Mouse (Mus musculus): ENCODE measurements around the gene Mrps6. TPM values are rescaled to one million over a fixed set of nuclear protein-coding genes. Genes with fewer than 3 reads are reported as not detected.

Gene Mrps6
- polyA plus RNA-seq, 1 experiment from 2014 or later: 100.0 TPM

DNA sequence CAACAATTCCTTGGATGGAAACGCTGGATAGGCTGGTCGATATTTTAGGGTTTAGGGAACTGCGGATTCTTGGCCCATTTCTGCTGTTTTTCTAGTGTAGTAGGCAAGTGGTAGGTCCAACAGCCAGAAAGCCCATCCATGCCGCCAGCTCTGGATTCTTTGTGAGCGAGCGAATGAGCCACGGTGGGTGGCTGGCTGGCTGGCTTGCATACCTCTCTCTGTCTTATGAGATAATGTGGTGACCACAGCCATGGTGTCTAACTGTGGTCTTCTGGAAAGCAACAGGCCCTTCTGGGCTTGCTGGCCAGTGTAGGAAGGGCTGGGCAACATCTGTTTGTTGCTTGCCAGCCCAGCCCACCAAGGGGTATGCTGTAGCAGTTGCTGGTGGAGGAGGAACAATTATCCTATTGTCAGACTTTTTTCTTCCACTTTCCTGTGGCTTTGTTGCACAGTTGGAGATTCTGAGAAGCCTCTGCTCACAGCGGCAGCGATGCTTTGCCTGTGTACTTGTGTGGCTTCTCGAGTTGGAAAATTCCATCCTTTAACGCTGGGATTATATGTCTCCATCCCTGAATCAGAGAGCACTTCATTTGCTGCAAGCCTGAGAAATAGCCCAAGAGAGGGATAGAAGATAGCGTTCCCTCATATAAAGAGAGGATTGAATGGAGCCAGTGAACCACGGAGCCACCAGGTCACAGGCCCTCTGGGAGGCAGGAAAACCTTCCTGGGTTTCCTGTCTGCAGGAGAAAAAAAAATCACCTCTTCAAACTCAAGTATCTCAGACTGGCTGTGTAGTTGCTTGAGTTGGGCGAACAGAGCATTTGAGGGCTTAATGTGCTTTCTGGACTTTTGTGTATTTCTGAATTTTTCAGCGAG is 81.6 kb downstream of the Mrps6 start:
- WGBS: 83% methylated on average over 15 of the region's 15 CpGs
- DNase-seq (ENCODE audit: low spot score): no peak
- no peaks in the 10 kb centered on the region for H3K9me3 ChIP-seq (ENCODE audit: control insufficient read depth, low read length)
- H3K4me3 ChIP-seq (ENCODE audit: low read depth, low read length): no peak overlapping the region
- H3K36me3 ChIP-seq (ENCODE audit: control insufficient read depth, insufficient read depth, low read length): no peaks in the 10 kb centered on the region
- ATAC-seq (ENCODE audit: insufficient number of reproducible peaks, low FRiP score, low TSS enrichment, low read depth): no peak
- no peak overlapping the region for H3K27ac ChIP-seq (replicated peaks; ENCODE audit: low read depth, low read length)
- peaks cover 6% of the 10 kb centered on the region; the same call in 1 of the 2 replicates for H3K4me1 ChIP-seq (ENCODE audit: control insufficient read depth, insufficient read depth, low read length)
- no peak overlapping the region; the same call in 1 of the 2 replicates for H3K9ac ChIP-seq (ENCODE audit: low read length)
- no peaks in the 10 kb centered on the region for H3K27me3 ChIP-seq (ENCODE audit: control insufficient read depth, insufficient read depth, low read length)
- no peak overlapping the region for H3K4me2 ChIP-seq (ENCODE audit: low read depth, severe bottlenecking)

DNA sequence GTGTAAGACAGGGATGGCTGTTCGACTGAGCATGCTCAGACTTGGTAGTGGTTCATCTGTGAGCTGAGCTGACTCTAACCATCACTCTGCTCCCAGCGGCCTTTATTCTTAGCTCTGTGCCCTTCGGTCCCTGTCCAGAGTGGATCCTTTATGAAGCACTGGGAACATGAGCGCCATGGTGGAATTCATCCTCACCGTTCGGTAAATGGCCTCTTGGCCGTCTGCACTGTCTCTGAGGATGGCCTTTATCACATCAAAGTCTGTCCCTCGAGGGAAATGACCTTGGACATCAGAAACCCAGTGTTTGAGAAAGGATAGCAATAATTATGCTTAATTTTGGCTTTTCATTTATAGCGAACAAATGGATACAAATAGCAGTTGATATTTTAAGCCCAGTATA is 82.3 kb downstream of the Mrps6 start:
- Histone ChIP-seq H3K27me3 (ENCODE audit: control insufficient read depth, insufficient read depth, low read length) (no peaks in the 10 kb centered on the region), H3K36me3 (ENCODE audit: control insufficient read depth, insufficient read depth, low read length) (no peaks in the 10 kb centered on the region), H3K9me3 (ENCODE audit: control insufficient read depth, low read length) (no peaks in the 10 kb centered on the region), H3K27ac (replicated peaks; ENCODE audit: low read depth, low read length) (no peak overlapping the region), H3K9ac (ENCODE audit: low read length) (no peak overlapping the region), H3K4me1 (ENCODE audit: control insufficient read depth, insufficient read depth, low read length) (peaks cover 6% of the 10 kb centered on the region; the same call in 1 of the 2 replicates), H3K4me2 (ENCODE audit: low read depth, severe bottlenecking) (no peak overlapping the region), H3K4me3 (ENCODE audit: low read depth, low read length) (no peak overlapping the region)
- WGBS: 83% methylated on average over 9 of the region's 9 CpGs
- ATAC-seq (ENCODE audit: insufficient number of reproducible peaks, low FRiP score, low TSS enrichment, low read depth) (no peak), DNase-seq (ENCODE audit: low spot score) (no peak)

DNA sequence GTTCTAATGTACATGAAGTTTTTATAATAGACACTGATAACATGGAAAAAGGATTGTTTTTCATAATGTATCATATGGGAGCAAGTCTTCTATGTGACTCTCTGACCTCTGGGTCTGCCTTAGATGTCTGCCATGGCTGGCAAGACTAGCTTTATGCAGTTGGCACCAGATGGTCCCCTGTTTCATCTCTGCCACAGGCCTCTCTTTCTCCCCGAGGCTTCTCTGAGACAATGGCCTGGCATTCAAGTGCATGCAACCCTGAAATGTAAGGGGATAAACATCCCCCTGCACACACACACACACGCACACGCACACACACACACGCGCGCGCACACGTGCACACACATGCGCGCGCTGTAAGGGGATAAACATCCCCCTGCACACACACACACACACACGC is 83.0 kb downstream of the Mrps6 start:
- Histone ChIP-seq H3K27ac (replicated peaks; ENCODE audit: low read depth, low read length) (no peak overlapping the region), H3K4me1 (ENCODE audit: control insufficient read depth, insufficient read depth, low read length) (peaks cover 6% of the 10 kb centered on the region; the same call in 1 of the 2 replicates), H3K4me3 (ENCODE audit: low read depth, low read length) (no peak overlapping the region), H3K9me3 (ENCODE audit: control insufficient read depth, low read length) (no peaks in the 10 kb centered on the region), H3K4me2 (ENCODE audit: low read depth, severe bottlenecking) (no peak overlapping the region), H3K36me3 (ENCODE audit: control insufficient read depth, insufficient read depth, low read length) (no peaks in the 10 kb centered on the region), H3K27me3 (ENCODE audit: control insufficient read depth, insufficient read depth, low read length) (no peaks in the 10 kb centered on the region), H3K9ac (ENCODE audit: low read length) (no peak overlapping the region)
- ATAC-seq (ENCODE audit: insufficient number of reproducible peaks, low FRiP score, low TSS enrichment, low read depth) (no peak), DNase-seq (ENCODE audit: low spot score) (no peak)
- WGBS: 96% methylated on average over 12 of the region's 12 CpGs

DNA sequence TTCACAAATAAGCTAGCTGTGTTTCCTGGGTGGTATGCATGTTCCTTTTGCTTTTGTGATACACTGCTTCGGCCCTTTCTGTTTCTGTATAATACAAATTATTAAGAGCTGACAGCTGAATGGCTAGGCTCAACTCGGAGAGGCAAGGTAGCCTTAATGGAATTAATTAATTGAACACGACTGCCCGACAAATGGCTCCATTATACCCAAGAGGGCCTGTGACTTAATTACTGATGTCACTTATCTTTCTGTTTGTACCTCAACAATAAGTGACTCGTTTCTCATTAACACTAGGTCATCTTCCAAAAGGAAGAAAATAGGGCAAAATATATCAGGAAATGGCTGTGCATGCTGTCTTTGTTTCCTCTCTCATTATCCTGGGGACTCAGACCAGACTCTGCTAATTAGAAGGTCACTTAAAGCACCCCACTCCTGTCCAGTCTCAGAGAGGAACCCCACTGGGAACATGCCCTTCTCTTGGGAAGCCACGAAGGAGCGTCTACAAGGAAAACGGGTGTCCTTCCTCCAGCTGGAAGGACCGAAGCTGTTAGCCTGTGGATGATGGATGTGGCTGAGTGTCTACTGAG is 84.4 kb downstream of the Mrps6 start:
- no peak overlapping the region for H3K9ac ChIP-seq (ENCODE audit: low read length)
- H3K9me3 ChIP-seq (ENCODE audit: control insufficient read depth, low read length): no peaks in the 10 kb centered on the region
- no peaks in the 10 kb centered on the region for H3K27me3 ChIP-seq (ENCODE audit: control insufficient read depth, insufficient read depth, low read length)
- H3K4me3 ChIP-seq (ENCODE audit: low read depth, low read length): no peak overlapping the region
- ATAC-seq (ENCODE audit: insufficient number of reproducible peaks, low FRiP score, low TSS enrichment, low read depth) (no peak), DNase-seq (ENCODE audit: low spot score) (no peak)
- H3K27ac ChIP-seq (replicated peaks; ENCODE audit: low read depth, low read length): no peak overlapping the region
- WGBS: 63% methylated on average over 9 of the region's 9 CpGs
- H3K4me2 ChIP-seq (ENCODE audit: low read depth, severe bottlenecking): no peak overlapping the region
- H3K36me3 ChIP-seq (ENCODE audit: control insufficient read depth, insufficient read depth, low read length): no peaks in the 10 kb centered on the region
- peaks cover 6% of the 10 kb centered on the region; the same call in 1 of the 2 replicates for H3K4me1 ChIP-seq (ENCODE audit: control insufficient read depth, insufficient read depth, low read length)

DNA sequence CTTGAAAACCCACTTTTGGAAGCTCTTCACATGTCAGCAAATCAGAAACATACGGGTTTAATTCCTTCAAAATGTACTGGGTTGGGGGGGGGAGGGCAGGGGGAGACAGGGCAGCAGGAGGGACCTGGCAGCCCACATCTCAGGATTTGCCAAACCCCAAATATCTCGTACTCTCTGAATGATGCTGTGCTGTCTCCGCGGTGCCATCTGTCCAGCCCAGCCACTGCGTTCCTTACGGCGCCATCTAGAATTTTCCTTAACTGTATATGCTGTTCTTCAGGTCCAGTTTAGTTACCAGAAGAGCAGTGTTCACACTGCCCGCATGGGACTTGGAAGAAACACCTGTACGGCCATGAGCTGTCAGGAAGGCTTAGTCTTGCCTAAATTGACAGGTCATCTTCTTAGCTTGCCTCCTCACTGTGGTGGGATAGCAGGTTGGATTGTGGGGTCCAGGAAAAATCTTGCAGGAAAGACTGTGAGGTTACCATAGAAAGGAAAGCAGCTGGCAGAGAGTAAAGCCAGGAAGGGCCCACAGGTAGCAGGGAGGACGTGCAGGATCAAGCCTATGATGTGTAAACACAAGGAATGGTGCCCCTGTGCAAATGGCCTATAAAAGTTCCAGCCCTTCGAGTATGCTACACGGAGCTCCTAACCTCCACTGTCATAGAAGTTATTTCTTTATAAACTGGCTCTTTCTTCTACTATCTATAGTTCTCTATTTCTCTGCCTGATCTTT is 89.7 kb downstream of the Mrps6 start:
- H3K4me1 ChIP-seq (ENCODE audit: control insufficient read depth, insufficient read depth, low read length): no peaks in the 10 kb centered on the region; the same call in 1 of the 2 replicates
- H3K4me2 ChIP-seq (ENCODE audit: low read depth, severe bottlenecking): no peak overlapping the region
- H3K9ac ChIP-seq (ENCODE audit: low read length): no peak overlapping the region
- DNase-seq (ENCODE audit: low spot score): no peak
- 85% methylated on average over 12 of the region's 12 CpGs for WGBS
- ATAC-seq (ENCODE audit: insufficient number of reproducible peaks, low FRiP score, low TSS enrichment, low read depth): no peak
- H3K27ac ChIP-seq (replicated peaks; ENCODE audit: low read depth, low read length): no peak overlapping the region
- no peaks in the 10 kb centered on the region for H3K9me3 ChIP-seq (ENCODE audit: control insufficient read depth, low read length)
- no peaks in the 10 kb centered on the region for H3K27me3 ChIP-seq (ENCODE audit: control insufficient read depth, insufficient read depth, low read length)
- H3K4me3 ChIP-seq (ENCODE audit: low read depth, low read length): no peak overlapping the region
- H3K36me3 ChIP-seq (ENCODE audit: control insufficient read depth, insufficient read depth, low read length): no peaks in the 10 kb centered on the region

DNA sequence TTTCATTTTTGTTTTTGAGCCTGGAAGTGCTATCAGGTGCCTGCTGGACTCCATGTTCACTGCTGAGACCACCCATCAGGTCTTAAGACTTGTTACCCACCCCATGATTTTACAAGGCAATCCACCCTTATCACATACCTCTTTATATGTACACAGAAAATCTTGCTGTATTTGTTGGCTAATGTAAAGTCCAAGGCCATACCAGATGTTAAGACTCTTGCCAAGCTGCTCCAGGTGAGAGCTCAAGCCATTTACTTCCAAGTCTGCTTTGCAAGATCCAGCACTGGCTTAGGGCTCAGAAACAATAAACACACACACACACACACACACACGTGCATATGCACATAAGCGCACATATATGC is 90.3 kb downstream of the Mrps6 start:
- Histone ChIP-seq H3K9me3 (ENCODE audit: control insufficient read depth, low read length) (no peaks in the 10 kb centered on the region), H3K27me3 (ENCODE audit: control insufficient read depth, insufficient read depth, low read length) (no peaks in the 10 kb centered on the region), H3K27ac (replicated peaks; ENCODE audit: low read depth, low read length) (no peak overlapping the region), H3K4me3 (ENCODE audit: low read depth, low read length) (no peak overlapping the region), H3K36me3 (ENCODE audit: control insufficient read depth, insufficient read depth, low read length) (no peaks in the 10 kb centered on the region), H3K4me1 (ENCODE audit: control insufficient read depth, insufficient read depth, low read length) (no peaks in the 10 kb centered on the region; the same call in 1 of the 2 replicates), H3K4me2 (ENCODE audit: low read depth, severe bottlenecking) (no peak overlapping the region), H3K9ac (ENCODE audit: low read length) (no peak overlapping the region)
- DNase-seq (ENCODE audit: low spot score) (no peak), ATAC-seq (ENCODE audit: insufficient number of reproducible peaks, low FRiP score, low TSS enrichment, low read depth) (no peak)
- 87% methylated on average over 2 of the region's 2 CpGs for WGBS

DNA sequence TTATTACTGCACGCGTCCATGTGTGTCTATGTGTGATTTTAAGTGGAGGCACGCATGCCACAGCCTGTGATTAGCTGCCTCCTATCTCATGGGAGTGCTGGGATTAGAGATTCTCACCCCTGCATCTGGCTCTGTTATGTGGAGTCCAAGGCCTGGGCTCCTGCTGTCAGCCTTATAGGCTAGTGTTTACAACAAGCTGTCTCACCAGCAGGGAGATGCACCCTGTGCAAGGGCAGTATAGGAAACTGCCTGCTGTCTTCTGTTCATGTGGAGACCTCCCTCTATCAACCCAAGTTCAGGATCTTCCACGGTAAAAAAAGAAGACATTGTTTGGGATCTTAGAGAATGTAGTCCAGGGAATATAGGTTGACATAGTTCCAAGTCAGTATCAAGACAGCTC is 92.9 kb downstream of the Mrps6 start:
- no peaks in the 10 kb centered on the region for H3K9me3 ChIP-seq (ENCODE audit: control insufficient read depth, low read length)
- H3K27ac ChIP-seq (replicated peaks; ENCODE audit: low read depth, low read length): no peak overlapping the region
- 78% methylated on average over 4 of the region's 4 CpGs for WGBS
- no peaks in the 10 kb centered on the region; the same call in 1 of the 2 replicates for H3K4me1 ChIP-seq (ENCODE audit: control insufficient read depth, insufficient read depth, low read length)
- no peaks in the 10 kb centered on the region for H3K27me3 ChIP-seq (ENCODE audit: control insufficient read depth, insufficient read depth, low read length)
- no peak for DNase-seq (ENCODE audit: low spot score)
- H3K4me2 ChIP-seq (ENCODE audit: low read depth, severe bottlenecking): no peak overlapping the region
- no peak overlapping the region for H3K9ac ChIP-seq (ENCODE audit: low read length)
- ATAC-seq (ENCODE audit: insufficient number of reproducible peaks, low FRiP score, low TSS enrichment, low read depth): no peak
- no peak overlapping the region for H3K4me3 ChIP-seq (ENCODE audit: low read depth, low read length)
- H3K36me3 ChIP-seq (ENCODE audit: control insufficient read depth, insufficient read depth, low read length): no peaks in the 10 kb centered on the region

DNA sequence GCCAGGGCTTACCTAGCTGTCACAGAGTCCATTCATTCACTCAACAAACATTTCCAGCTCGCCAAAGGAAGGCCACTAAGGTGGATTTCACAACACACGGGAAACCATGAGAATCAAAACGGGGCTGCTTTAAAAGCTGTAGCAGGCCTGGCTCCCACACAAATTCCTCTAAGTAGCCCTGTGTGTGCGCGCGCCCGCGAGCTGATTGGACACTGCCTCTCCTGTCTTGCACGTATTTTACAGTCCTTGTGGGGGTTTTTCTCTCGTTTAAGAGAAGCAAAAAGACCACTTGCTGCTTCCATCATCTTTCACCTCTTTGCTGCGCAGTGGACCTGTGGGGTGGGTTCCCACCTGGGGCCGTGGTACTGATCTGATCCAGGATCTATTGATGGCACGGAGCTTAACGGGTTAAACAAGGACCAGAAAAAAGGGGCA is 100.0 kb downstream of the Mrps6 start:
- peaks cover 9% of the 10 kb centered on the region for H3K4me1 ChIP-seq (ENCODE audit: control insufficient read depth, insufficient read depth, low read length)

More for the DNA sequence above, 100.0 kb downstream of the Mrps6 start:
- Histone ChIP-seq H3K27me3 (ENCODE audit: control insufficient read depth, insufficient read depth, low read length) (no peaks in the 10 kb centered on the region), H3K4me3 (ENCODE audit: low read depth, low read length) (peak overlapping the region; percentile 25), H3K36me3 (ENCODE audit: control insufficient read depth, insufficient read depth, low read length) (no peaks in the 10 kb centered on the region), H3K9me3 (ENCODE audit: control insufficient read depth, low read length) (no peaks in the 10 kb centered on the region), H3K4me2 (ENCODE audit: low read depth, severe bottlenecking) (peak overlapping the region; percentile 81), H3K9ac (ENCODE audit: low read length) (peak overlapping the region; percentile 61), H3K27ac (replicated peaks; ENCODE audit: low read depth, low read length) (no peak overlapping the region)
- WGBS: 4% methylated on average over 14 of the region's 14 CpGs
- ATAC-seq (ENCODE audit: insufficient number of reproducible peaks, low FRiP score, low TSS enrichment, low read depth) (peak; percentile 58), DNase-seq (ENCODE audit: low spot score) (peak; percentile 65)

All from limb, embryonic 11.5 days (tissue).